Mouse (Mus musculus): Measurements from ENCODE around the gene Sulf2.

Sulf2 gene

GRCm38 (mm10) chr2:166147930-166148651 is 7.4 kb downstream of the Sulf2 start:
- DNase-seq, result no peak

GRCm38 (mm10) chr2:166146446-166146845 is 9.0 kb downstream of the Sulf2 start:
- no peak for DNase-seq

DNA sequence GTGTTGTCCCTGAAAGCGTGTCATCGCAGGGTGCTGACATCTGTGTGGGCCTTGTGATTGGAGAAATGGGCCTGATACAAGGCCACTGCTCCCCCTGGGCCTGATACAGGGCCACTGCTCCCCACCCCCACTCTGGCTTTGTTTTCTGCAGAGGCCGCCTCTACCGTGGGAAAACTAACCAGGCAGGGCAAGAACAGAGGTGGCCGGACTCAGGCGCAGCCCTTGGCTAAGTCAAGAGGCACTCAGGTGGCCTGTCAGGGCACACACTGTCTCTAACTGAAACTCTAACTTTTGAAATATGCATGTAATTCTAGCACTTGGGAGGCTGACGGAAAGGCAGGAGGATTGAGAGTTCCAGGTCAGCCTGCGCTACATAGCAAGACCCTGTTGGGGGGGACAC is 10.4 kb downstream of the Sulf2 start:
- no peak for DNase-seq

DNA sequence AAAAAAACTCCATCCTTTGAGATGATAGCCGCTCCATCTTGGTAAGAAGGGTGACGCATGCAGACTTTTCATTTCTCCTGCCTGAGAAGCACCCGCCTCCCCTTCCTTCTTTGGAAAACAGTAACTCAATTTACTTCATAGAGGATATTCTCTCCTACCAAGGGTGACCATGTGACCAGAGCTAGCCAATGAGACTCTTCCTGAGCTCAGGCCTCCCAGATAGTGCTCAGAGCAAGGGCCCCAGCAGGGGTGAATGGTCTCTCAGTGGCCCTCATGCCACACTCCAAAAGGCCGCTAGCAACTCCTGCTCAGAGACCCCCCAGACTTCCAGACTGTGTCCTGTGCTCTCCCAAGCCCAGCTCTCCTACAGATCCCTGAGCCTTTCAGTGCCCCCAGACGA is 11.6 kb downstream of the Sulf2 start:
- DNase-seq, result no peak

- DNase-seq, result peak; percentile 8
Measured at GRCm38 (mm10) chr2:166142561-166143112, 12.8 kb downstream of the Sulf2 start.

- no peak for DNase-seq
Measured at GRCm38 (mm10) chr2:166141910-166142309, 13.6 kb downstream of the Sulf2 start.

- no peak for DNase-seq
Measured at GRCm38 (mm10) chr2:166141039-166141438, 14.4 kb downstream of the Sulf2 start.

GRCm38 (mm10) chr2:166140427-166140826 is 15.0 kb downstream of the Sulf2 start:
- no peak for DNase-seq

DNA sequence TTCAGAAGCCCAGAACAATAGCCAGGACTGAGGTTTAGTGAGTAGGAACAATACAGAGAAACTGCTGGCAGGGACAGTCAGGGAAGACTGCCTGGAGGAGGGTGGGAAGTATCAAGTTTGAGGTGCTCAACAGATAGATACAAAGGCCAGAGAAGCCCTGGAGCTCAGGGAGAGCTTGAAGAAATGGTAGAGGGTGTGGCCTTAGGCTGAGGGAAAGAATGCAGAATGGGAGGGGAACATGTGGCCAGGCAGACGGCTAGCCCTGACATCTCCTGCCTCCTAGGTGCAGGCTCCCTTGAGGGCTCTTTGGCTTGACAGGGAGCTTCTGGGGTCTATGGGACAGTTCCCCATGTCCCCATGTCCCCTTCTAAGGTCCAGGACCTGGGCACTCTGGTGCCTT is 17.2 kb downstream of the Sulf2 start:
- DNase-seq, result no peak

GRCm38 (mm10) chr2:166137467-166137866 is 18.0 kb downstream of the Sulf2 start:
- no peak for DNase-seq

DNA sequence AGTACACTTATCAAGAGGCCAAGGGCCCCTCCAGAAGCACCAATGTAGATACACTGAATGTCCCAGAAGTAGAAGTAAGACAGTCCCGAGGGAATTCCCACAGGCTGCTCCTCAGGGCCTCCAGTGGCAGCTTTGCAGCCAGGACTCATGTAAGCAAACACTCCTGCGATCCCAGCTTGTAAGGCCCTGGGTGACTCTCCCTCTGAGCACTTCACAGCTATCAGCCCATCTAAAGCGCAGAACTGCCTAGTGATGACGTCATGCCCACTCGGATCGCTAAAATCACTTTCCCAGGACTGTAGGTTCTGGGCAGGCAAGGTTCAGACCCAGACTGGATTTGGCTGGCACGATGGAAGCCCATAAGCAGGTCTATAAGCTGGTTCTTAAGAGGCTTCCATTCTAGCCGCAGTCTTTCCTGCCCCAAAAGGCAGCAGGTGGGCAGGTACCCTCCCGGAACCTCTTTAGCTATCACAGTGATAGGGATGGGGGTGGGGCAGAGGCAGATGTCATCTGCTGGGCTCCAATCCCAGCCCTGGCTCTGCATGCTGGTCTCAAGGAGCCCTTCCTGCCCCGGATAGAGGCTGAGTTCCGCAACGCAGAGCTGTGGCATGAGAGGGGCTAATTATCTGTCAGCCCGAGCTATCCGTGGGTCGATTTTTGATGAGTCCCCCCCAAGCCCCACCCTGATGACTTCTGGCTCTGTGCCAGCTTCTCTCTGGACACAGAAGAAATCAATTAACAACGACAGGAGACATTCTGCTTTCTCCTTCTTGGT is 19.6 kb downstream of the Sulf2 start:
- DNase-seq, result no peak

DNA sequence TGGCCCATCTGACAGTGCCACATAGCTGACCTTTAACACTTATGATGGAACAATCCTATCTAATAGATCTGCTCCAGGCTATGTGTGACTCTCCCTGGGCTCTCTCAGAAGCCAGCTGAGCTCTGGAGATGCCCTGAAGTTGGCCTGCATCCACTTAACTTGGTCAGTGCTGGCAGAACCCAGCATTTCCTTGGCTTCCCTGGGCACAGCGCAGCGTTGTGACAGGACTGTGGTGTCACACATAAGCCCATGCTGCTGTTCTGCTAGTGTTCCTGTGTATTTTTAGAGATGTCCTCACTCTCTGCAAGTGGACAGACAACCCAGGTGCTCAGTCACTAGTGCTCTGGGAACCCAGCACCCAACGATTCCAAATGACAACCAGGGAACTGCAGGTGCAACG is 26.7 kb downstream of the Sulf2 start:
- no peak for DNase-seq

- no peak for DNase-seq
Measured at GRCm38 (mm10) chr2:166128032-166128431, 27.4 kb downstream of the Sulf2 start.

DNA sequence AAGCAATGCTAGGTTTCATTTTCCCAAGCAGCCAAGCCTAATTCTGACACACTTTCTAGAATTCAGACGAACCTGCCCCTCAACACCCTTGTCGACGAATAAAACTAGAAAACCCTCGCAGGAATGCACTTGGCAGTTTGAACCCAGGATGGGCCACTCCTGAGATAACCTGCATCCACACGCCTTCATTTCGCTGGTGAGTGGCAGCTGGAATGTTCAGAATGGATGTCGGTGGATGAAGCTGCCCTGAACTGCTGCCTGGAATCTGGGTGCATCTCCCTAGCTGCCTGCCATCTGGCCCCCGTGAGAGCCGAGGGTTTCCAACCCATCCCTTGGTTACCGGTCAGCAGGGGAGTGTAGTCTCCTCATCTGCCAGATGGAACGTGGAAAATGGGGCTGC is 29.1 kb downstream of the Sulf2 start:
- DNase-seq, result no peak

GRCm38 (mm10) chr2:166125492-166126252 is 29.8 kb downstream of the Sulf2 start:
- no peak for DNase-seq

DNA sequence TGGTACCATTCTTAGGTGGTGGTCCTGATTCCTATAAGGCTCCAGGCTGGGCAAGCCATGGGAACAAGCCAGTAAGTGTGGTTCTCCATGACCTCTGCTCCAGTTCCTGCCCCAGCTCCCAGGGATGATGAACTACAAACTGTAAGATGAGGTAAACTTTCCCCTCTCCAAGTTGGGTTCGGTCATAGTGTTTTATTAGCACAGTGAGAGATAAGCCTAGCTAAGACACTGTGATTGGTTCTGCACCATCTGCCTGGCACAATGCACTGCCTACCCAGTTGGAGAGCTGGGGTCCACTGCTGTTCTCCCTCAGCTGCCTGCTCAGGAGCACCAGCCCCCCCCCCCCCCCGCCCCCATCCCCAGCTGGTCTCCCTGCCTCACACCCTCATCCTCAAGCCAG is 30.4 kb downstream of the Sulf2 start:
- DNase-seq, result no peak

DNA sequence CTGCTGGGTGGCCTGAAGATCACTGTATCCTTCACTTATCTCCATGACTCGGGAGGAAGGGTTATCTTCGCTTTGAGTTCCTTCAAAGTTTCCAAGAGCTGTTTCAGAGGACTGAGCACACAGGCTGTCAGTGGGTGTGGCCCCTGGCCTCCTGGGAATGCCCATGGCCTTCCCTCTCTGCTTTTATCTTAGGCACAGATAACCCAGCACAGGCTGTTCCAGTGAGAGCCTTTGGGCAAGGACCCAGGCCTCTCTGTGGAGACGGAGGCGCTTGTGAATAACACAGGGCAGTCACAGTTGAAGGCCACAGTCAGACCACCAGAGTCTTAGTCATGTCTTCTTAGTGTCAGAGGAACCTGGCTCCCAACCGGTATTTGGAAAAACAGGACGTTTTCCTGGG is 32.7 kb downstream of the Sulf2 start:
- no peak for DNase-seq

- DNase-seq, result no peak
Measured at GRCm38 (mm10) chr2:166121681-166122355, 33.6 kb downstream of the Sulf2 start.

GRCm38 (mm10) chr2:166119992-166120391 is 35.5 kb downstream of the Sulf2 start:
- no peak for DNase-seq

DNA sequence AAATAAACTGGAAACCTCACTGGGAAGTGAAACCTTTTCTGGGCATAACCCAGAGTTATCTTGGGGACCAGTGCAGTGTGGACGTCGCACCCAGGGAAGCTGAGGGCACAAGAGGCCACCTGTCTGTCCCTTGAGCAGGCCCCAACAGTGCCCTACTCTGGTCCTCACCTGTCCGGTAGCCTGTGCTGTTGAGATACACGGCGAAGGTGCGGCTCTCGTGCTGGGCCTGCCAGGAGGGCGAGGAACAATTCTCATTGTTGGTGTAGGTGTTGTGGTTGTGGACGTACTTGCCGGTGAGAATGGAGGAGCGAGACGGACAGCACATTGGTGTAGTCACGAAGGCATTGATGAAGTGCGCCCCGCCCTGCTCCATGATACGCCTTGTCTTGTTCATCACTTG is 38.8 kb downstream of the Sulf2 start:
- no peak for DNase-seq

DNA sequence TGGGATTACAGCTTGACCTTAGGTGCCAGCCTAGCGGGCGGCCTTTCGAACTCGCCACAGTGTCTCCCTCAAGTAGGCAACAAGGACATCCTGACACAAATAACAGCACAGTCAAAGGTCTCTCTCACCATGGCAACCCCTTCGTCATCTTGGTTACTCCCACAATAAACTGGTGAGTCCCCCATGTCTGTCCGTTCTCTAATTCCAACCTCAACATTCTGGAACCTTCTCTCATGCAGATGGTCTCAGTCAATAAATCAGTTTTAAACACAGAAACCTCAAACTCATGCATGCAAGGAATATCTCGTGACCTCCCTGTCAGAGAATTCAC is 39.2 kb downstream of the Sulf2 start:
- no peak for DNase-seq

- DNase-seq, result no peak
Measured at GRCm38 (mm10) chr2:166115571-166116277, 39.7 kb downstream of the Sulf2 start.

All from cerebellum, adult 9-11 months (tissue).